Mouse (Mus musculus) midbrain, embryonic 14.5 days (tissue): Measurements from ENCODE around the gene Marc1. TPM values are rescaled to one million over a fixed set of nuclear protein-coding genes. Genes with fewer than 3 reads are reported as not detected.

ENCODE experiments used
- ATAC-seq: fragments of 200-750 bp; cut with Nextera tagmentation; 2 replicates; pipeline ENCODE4 v1.8.0; 2017; ENCODE audit warnings: moderate number of reproducible peaks, moderate library complexity; ENCODE audit not compliant: low FRiP score, low TSS enrichment
- DNase-seq: peaks from one replicate; pipeline ENCODE4 v3.0.0-alpha.2; 2015
- H3K27ac ChIP-seq: fragments of 300-500 bp; sonication (generic); replicated peaks from 2 replicates; pipeline ENCODE4 v1.5.1; 2014; ENCODE audit warnings: mild to moderate bottlenecking, low read depth, low read length, moderate library complexity
- H3K27me3 ChIP-seq: fragments of 300-500 bp; sonication (generic); 2 replicates; pipeline ENCODE4 v1.6.1; 2014; ENCODE audit warnings: low read length, control low read depth, mixed read lengths; ENCODE audit not compliant: control insufficient read depth, insufficient read depth
- H3K36me3 ChIP-seq: fragments of 300-500 bp; sonication (generic); 2 replicates; pipeline ENCODE4 v1.6.1; 2014; ENCODE audit warnings: low read length, control low read depth; ENCODE audit not compliant: control insufficient read depth, insufficient read depth
- H3K4me1 ChIP-seq: fragments of 300-500 bp; sonication (generic); 2 replicates; pipeline ENCODE4 v1.6.1; 2014; ENCODE audit warnings: mild to moderate bottlenecking, antibody characterized with exemption, low read length, control low read depth; ENCODE audit not compliant: control insufficient read depth, insufficient read depth
- H3K4me2 ChIP-seq: fragments of 300-500 bp; sonication (generic); 2 replicates; pipeline ENCODE4 v1.6.1; 2014; ENCODE audit warnings: mild to moderate bottlenecking, low read length, moderate library complexity
- H3K4me3 ChIP-seq: fragments of 300-500 bp; sonication (generic); replicated peaks from 2 replicates; pipeline ENCODE4 v1.5.1; 2014; ENCODE audit warnings: low read depth, low read length
- H3K9ac ChIP-seq: fragments of 300-500 bp; sonication (generic); replicated peaks from 2 replicates; pipeline ENCODE4 v1.6.1; 2014; ENCODE audit warnings: mild to moderate bottlenecking, low read length, moderate library complexity
- H3K9me3 ChIP-seq: fragments of 300-500 bp; sonication (generic); 2 replicates; pipeline ENCODE4 v1.6.1; 2016; ENCODE audit warnings: low read length, control low read depth, mixed read lengths; ENCODE audit not compliant: control insufficient read depth
- WGBS: fragments of 180-500 bp; shearing (Covaris S2); extraction: QIAGEN DNeasy Blood & Tissue Kit; methylation state at CpG from one replicate; pipeline ENCODE4 v1.1.7; 2014; 5-methylcytosine and 5-hydroxymethylcytosine counted together
- polyA plus RNA-seq: library from polyadenylated mRNA; unstranded; fragments of >200 nt; fragmentation: Nextera tagmentation; extraction: Ambion mirVana; gene quantifications from 2 replicates; pipeline ENCODE4 v1.2.1, GENCODE M21; 2014

Marc1 gene
- polyA plus RNA-seq, 1 experiment from 2014 or later = 0.13 TPM

- H3K27ac ChIP-seq = no peak overlapping the region
- no peaks in the 10 kb centered on the region for H3K27me3 ChIP-seq
- no peak overlapping the region for H3K4me2 ChIP-seq
- no peaks in the 10 kb centered on the region for H3K9me3 ChIP-seq
- 89% methylated on average over 8 of the region's 8 CpGs for WGBS
- H3K4me3 ChIP-seq = no peak overlapping the region
- H3K4me1 ChIP-seq = peaks cover 10% of the 10 kb centered on the region; the same call in 1 of the 2 replicates
- no peak overlapping the region for H3K9ac ChIP-seq
- H3K36me3 ChIP-seq = peaks cover 25% of the 10 kb centered on the region
- DNase-seq (no peak), ATAC-seq (no peak; the same call in 1 of the 2 replicates)
Observed at GRCm38 (mm10) chr1:184829897-184830296, 18.8 kb upstream of the Marc1 start.

- Histone ChIP-seq H3K4me3 (peak overlapping the region; percentile 21), H3K27me3 (no peaks in the 10 kb centered on the region), H3K4me1 (peaks cover 10% of the 10 kb centered on the region; the same call in 1 of the 2 replicates), H3K36me3 (peaks cover 14% of the 10 kb centered on the region), H3K9me3 (no peaks in the 10 kb centered on the region), H3K4me2 (peak overlapping the region; percentile 53), H3K9ac (peak overlapping the region; percentile 26; the same call in 1 of the 2 replicates), H3K27ac (0 out of 2 replicates have a peak overlapping the region, but pooled peaks have one; percentile 26)
- peak; percentile 49 for DNase-seq
- WGBS = 20% methylated on average over 23 of the region's 23 CpGs
- no peak for ATAC-seq
Observed at GRCm38 (mm10) chr1:184827175-184827701, 16.1 kb upstream of the Marc1 start.

- no peaks in the 10 kb centered on the region for H3K9me3 ChIP-seq
- 26% methylated on average over 11 of the region's 11 CpGs for WGBS
- peaks cover 10% of the 10 kb centered on the region; the same call in 1 of the 2 replicates for H3K4me1 ChIP-seq
- no peaks in the 10 kb centered on the region for H3K27me3 ChIP-seq
- no peak for ATAC-seq
- peak overlapping the region; percentile 40 for H3K4me2 ChIP-seq
- H3K4me3 ChIP-seq = no peak overlapping the region
- DNase-seq = peak; percentile 86
- no peaks in the 10 kb centered on the region for H3K36me3 ChIP-seq
- no peak overlapping the region for H3K27ac ChIP-seq
- H3K9ac ChIP-seq = no peak overlapping the region
Observed at GRCm38 (mm10) chr1:184825093-184825492, 14.0 kb upstream of the Marc1 start.

- ATAC-seq (peak; percentile 74), DNase-seq (peak; percentile 95)
- no peak overlapping the region; the same call in 1 of the 2 replicates for H3K9ac ChIP-seq
- H3K9me3 ChIP-seq = no peaks in the 10 kb centered on the region
- H3K4me2 ChIP-seq = peak overlapping the region; percentile 40
- WGBS = 5% methylated on average over 12 of the region's 12 CpGs
- H3K4me1 ChIP-seq = peaks cover 10% of the 10 kb centered on the region; the same call in 1 of the 2 replicates
- H3K4me3 ChIP-seq = no peak overlapping the region
- H3K27ac ChIP-seq = no peak overlapping the region
- no peaks in the 10 kb centered on the region for H3K36me3 ChIP-seq
- H3K27me3 ChIP-seq = no peaks in the 10 kb centered on the region
Observed at GRCm38 (mm10) chr1:184824439-184824851, 13.3 kb upstream of the Marc1 start.

GRCm38 (mm10) chr1:184822678-184823077 lies 11.6 kb upstream of the Marc1 start:
- no peak; the same call in 1 of the 2 replicates for ATAC-seq
- H3K9ac ChIP-seq = no peak overlapping the region
- H3K27ac ChIP-seq = no peak overlapping the region
- H3K36me3 ChIP-seq = peaks cover 8% of the 10 kb centered on the region; the same call in 1 of the 2 replicates
- 0 out of 2 replicates have a peak overlapping the region, but pooled peaks have one; percentile 4 for H3K4me3 ChIP-seq
- no peaks in the 10 kb centered on the region for H3K9me3 ChIP-seq
- no peaks in the 10 kb centered on the region for H3K27me3 ChIP-seq
- H3K4me1 ChIP-seq = peaks cover 9% of the 10 kb centered on the region; the same call in 1 of the 2 replicates
- H3K4me2 ChIP-seq = peak overlapping the region; percentile 40
- peak; percentile 63 for DNase-seq
- 13% methylated on average over 11 of the region's 11 CpGs for WGBS

- H3K9me3 ChIP-seq = no peaks in the 10 kb centered on the region
- no peak overlapping the region for H3K27ac ChIP-seq
- no peak overlapping the region for H3K4me2 ChIP-seq
- no peak overlapping the region for H3K4me3 ChIP-seq
- H3K36me3 ChIP-seq = peaks cover 8% of the 10 kb centered on the region; the same call in 1 of the 2 replicates
- 84% methylated on average over 6 of the region's 6 CpGs for WGBS
- H3K9ac ChIP-seq = no peak overlapping the region
- no peaks in the 10 kb centered on the region for H3K27me3 ChIP-seq
- no peaks in the 10 kb centered on the region for H3K4me1 ChIP-seq
- ATAC-seq (no peak), DNase-seq (no peak)
Observed at GRCm38 (mm10) chr1:184817768-184818167, 6.7 kb upstream of the Marc1 start.

GRCm38 (mm10) chr1:184811716-184812250 lies 670 bp upstream of the Marc1 start:
- WGBS = 78% methylated on average over 8 of the region's 8 CpGs
- H3K9me3 ChIP-seq = no peaks in the 10 kb centered on the region
- no peak overlapping the region for H3K27ac ChIP-seq
- H3K4me3 ChIP-seq = no peak overlapping the region
- H3K36me3 ChIP-seq = no peaks in the 10 kb centered on the region
- ATAC-seq (no peak), DNase-seq (no peak)
- H3K9ac ChIP-seq = no peak overlapping the region
- H3K4me2 ChIP-seq = no peak overlapping the region
- H3K27me3 ChIP-seq = peaks cover 17% of the 10 kb centered on the region
- H3K4me1 ChIP-seq = peaks cover 8% of the 10 kb centered on the region; the same call in 1 of the 2 replicates

- Histone ChIP-seq H3K36me3 (no peaks in the 10 kb centered on the region), H3K4me2 (no peak overlapping the region), H3K9me3 (no peaks in the 10 kb centered on the region), H3K4me3 (no peak overlapping the region), H3K27me3 (peaks cover 17% of the 10 kb centered on the region), H3K4me1 (peaks cover 8% of the 10 kb centered on the region; the same call in 1 of the 2 replicates), H3K27ac (no peak overlapping the region), H3K9ac (no peak overlapping the region)
- ATAC-seq (no peak), DNase-seq (no peak)
- WGBS = 76% methylated on average over 6 of the region's 6 CpGs
Observed at GRCm38 (mm10) chr1:184809578-184810001, 1.5 kb downstream of the Marc1 start.
